Mouse (Mus musculus) stomach, embryonic 14.5 days (tissue): ENCODE results near the gene Oas1g. TPM values are rescaled to one million over a fixed set of nuclear protein-coding genes. Genes with fewer than 3 reads are reported as not detected.

Source experiments
- ATAC-seq: fragments of 200-750 bp; cut with Nextera tagmentation; 2 replicates; pipeline ENCODE4 v1.8.0; 2017; ENCODE audit warnings: low read depth, moderate TSS enrichment; ENCODE audit not compliant: insufficient number of reproducible peaks, insufficient read depth, low FRiP score
- H3K27ac ChIP-seq: fragments of 300-500 bp; sonication (generic); 2 replicates; pipeline ENCODE4 v1.5.1; 2014; ENCODE audit warnings: mild to moderate bottlenecking, low read length, moderate library complexity, mixed read lengths
- H3K27me3 ChIP-seq: fragments of 300-500 bp; sonication (generic); 2 replicates; pipeline ENCODE4 v1.6.1; 2014; ENCODE audit warnings: low read length, control low read depth, mixed read lengths; ENCODE audit not compliant: control insufficient read depth, insufficient read depth
- H3K36me3 ChIP-seq: fragments of 300-500 bp; sonication (generic); 2 replicates; pipeline ENCODE4 v1.6.1; 2014; ENCODE audit warnings: mild to moderate bottlenecking, control low read depth, low read length, moderate library complexity, mixed read lengths; ENCODE audit not compliant: control insufficient read depth, insufficient read depth
- H3K4me1 ChIP-seq: fragments of 300-500 bp; sonication (generic); 2 replicates; pipeline ENCODE4 v1.6.1; 2014; ENCODE audit warnings: low read length, control low read depth, mixed read lengths; ENCODE audit not compliant: control insufficient read depth, insufficient read depth
- H3K4me2 ChIP-seq: fragments of 300-500 bp; sonication (generic); replicated peaks from 2 replicates; pipeline ENCODE4 v1.6.1; 2014; ENCODE audit warnings: low read depth, low read length, control low read depth
- H3K4me3 ChIP-seq: fragments of 300-500 bp; sonication (generic); 2 replicates; pipeline ENCODE4 v1.5.1; 2014; ENCODE audit warnings: low read depth, low read length, control low read depth
- H3K9ac ChIP-seq: fragments of 300-500 bp; sonication (generic); replicated peaks from 2 replicates; pipeline ENCODE4 v1.6.1; 2014; ENCODE audit warnings: low read depth, mild to moderate bottlenecking, control low read depth, low read length, moderate library complexity, mixed read lengths
- H3K9me3 ChIP-seq: fragments of 300-500 bp; sonication (generic); 2 replicates; pipeline ENCODE4 v1.6.1; 2016; ENCODE audit warnings: low read depth, low read length, control low read depth; ENCODE audit not compliant: control insufficient read depth
- WGBS: fragments of 180-500 bp; shearing (Covaris S2); extraction: QIAGEN DNeasy Blood & Tissue Kit; methylation state at CpG from one replicate; pipeline ENCODE4 v1.1.7; 2014; 5-methylcytosine and 5-hydroxymethylcytosine counted together
- microRNA-seq: library from miRNA; unstranded; fragments of <30 nt; microRNA quantifications from one replicate; pipeline ENCODE4, GENCODE M21; 2016
- polyA plus RNA-seq: library from polyadenylated mRNA; unstranded; fragments of >200 nt; fragmentation: Nextera tagmentation; extraction: Ambion mirVana; gene quantifications from 2 replicates; pipeline ENCODE4 v1.2.1, GENCODE M21; 2014

Oas1g gene
- polyA plus RNA-seq, 1 experiment from 2014 or later, result 1.1 TPM

- peaks cover 7% of the 10 kb centered on the region; the same call in 1 of the 2 replicates for H3K9me3 ChIP-seq
- H3K4me1 ChIP-seq, result no peaks in the 10 kb centered on the region
- 68% methylated on average over 3 of the region's 3 CpGs for WGBS
- no peak overlapping the region for H3K4me3 ChIP-seq
- no peak overlapping the region for H3K4me2 ChIP-seq
- H3K9ac ChIP-seq, result no peak overlapping the region
- no peak for ATAC-seq
- H3K27ac ChIP-seq, result no peak overlapping the region
- H3K36me3 ChIP-seq, result no peaks in the 10 kb centered on the region
- no peaks in the 10 kb centered on the region for H3K27me3 ChIP-seq
Observed at GRCm38 (mm10) chr5:120849601-120850136, 37.7 kb downstream of the Oas1g start.

- Histone ChIP-seq H3K9ac (no peak within 1 kb of the TSS), H3K36me3 (no peaks in the 10 kb centered on the region), H3K9me3 (no peaks in the 10 kb centered on the region), H3K27ac (no peak within 1 kb of the TSS), H3K27me3 (no peaks in the 10 kb centered on the region), H3K4me2 (no peak within 1 kb of the TSS), H3K4me1 (no peaks in the 10 kb centered on the region), H3K4me3 (no peak within 1 kb of the TSS)
- no peak for ATAC-seq
- 59% methylated on average over 4 of the region's 4 CpGs for WGBS
Observed at GRCm38 (mm10) chr5:120847067-120847466, 40.3 kb downstream of the Oas1g start, which contains the start of gene Oas1f. Gene Oas1f (plus strand): TSS chr5:120847367.

GRCm38 (mm10) chr5:120844713-120845112 lies 42.7 kb downstream of the Oas1g start:
- H3K9me3 ChIP-seq, result no peaks in the 10 kb centered on the region
- WGBS, result 82% methylated on average over 3 of the region's 3 CpGs
- H3K27ac ChIP-seq, result no peak overlapping the region

GRCm38 (mm10) chr5:120836731-120837585 lies 50.5 kb downstream of the Oas1g start:
- H3K27me3 ChIP-seq, result no peaks in the 10 kb centered on the region
- H3K9ac ChIP-seq, result no peak overlapping the region
- no peaks in the 10 kb centered on the region for H3K36me3 ChIP-seq
- no peak overlapping the region for H3K4me2 ChIP-seq
- H3K9me3 ChIP-seq, result no peaks in the 10 kb centered on the region
- H3K27ac ChIP-seq, result no peak overlapping the region
- no peak overlapping the region for H3K4me3 ChIP-seq
- ATAC-seq, result no peak
- H3K4me1 ChIP-seq, result no peaks in the 10 kb centered on the region
- 11% methylated on average over 8 of the region's 8 CpGs for WGBS

More at GRCm38 (mm10) chr5:120844713-120845112, 42.7 kb downstream of the Oas1g start:
- H3K27me3 ChIP-seq, result no peaks in the 10 kb centered on the region
- H3K36me3 ChIP-seq, result no peaks in the 10 kb centered on the region
- no peaks in the 10 kb centered on the region for H3K4me1 ChIP-seq
- ATAC-seq, result no peak
- no peak overlapping the region for H3K4me3 ChIP-seq
- H3K4me2 ChIP-seq, result no peak overlapping the region
- H3K9ac ChIP-seq, result no peak overlapping the region

GRCm38 (mm10) chr5:120833335-120834280 lies 53.8 kb downstream of the Oas1g start:
- no peaks in the 10 kb centered on the region for H3K4me1 ChIP-seq
- 14% methylated on average over 17 of the region's 17 CpGs for WGBS
- no peak overlapping the region for H3K27ac ChIP-seq
- H3K4me3 ChIP-seq, result no peak overlapping the region
- H3K36me3 ChIP-seq, result no peaks in the 10 kb centered on the region
- no peaks in the 10 kb centered on the region for H3K9me3 ChIP-seq
- H3K27me3 ChIP-seq, result no peaks in the 10 kb centered on the region
- no peak for ATAC-seq
- H3K9ac ChIP-seq, result no peak overlapping the region
- no peak overlapping the region for H3K4me2 ChIP-seq

GRCm38 (mm10) chr5:120831031-120831430 lies 56.4 kb downstream of the Oas1g start:
- no peak for ATAC-seq
- H3K4me1 ChIP-seq, result no peaks in the 10 kb centered on the region
- WGBS, result 83% methylated on average over 4 of the region's 4 CpGs

More at GRCm38 (mm10) chr5:120831031-120831430, 56.4 kb downstream of the Oas1g start:
- Histone ChIP-seq H3K27ac (no peak overlapping the region), H3K4me3 (no peak overlapping the region), H3K27me3 (no peaks in the 10 kb centered on the region), H3K9ac (no peak overlapping the region), H3K9me3 (no peaks in the 10 kb centered on the region), H3K36me3 (no peaks in the 10 kb centered on the region), H3K4me2 (no peak overlapping the region)

Small RNA genes within 50 kb of the gene (microRNA-seq; reads per million reads assigned to microRNA genes)
- gene Gm22907, result not detected

Other genes starting within 250 kb of the Oas1g start
- gene Rasal1, start 238.8 kb downstream of the Oas1g start, polyA plus RNA-seq, result 0.07 and 0.18 TPM in 2 replicates
- gene Dtx1, start 175.7 kb downstream of the Oas1g start, polyA plus RNA-seq, result 5.2 and 5.9 TPM in 2 replicates
- gene Oas2, start 137.8 kb downstream of the Oas1g start, polyA plus RNA-seq, result 0.58 and 0.70 TPM in 2 replicates
- gene Oas3, start 110.0 kb downstream of the Oas1g start, polyA plus RNA-seq, result not detected in 2 replicates
- gene Oas1e, start 92.1 kb downstream of the Oas1g start, polyA plus RNA-seq, result not detected in 2 replicates
- 0.59 and 1.2 TPM in 2 replicates for gene Oas1c, start 75.1 kb downstream of the Oas1g start, polyA plus RNA-seq
- 0.35 TPM in 1 of 2 replicates, not detected in the other for gene Oas1f, start 40.2 kb downstream of the Oas1g start, polyA plus RNA-seq
- gene Oas1h, start 26.2 kb downstream of the Oas1g start, polyA plus RNA-seq, result not detected in 2 replicates
- gene Oas1a, start 19.9 kb upstream of the Oas1g start, polyA plus RNA-seq, result 2.2 and 3.0 TPM in 2 replicates
- not detected in 2 replicates for gene Oas1d, start 26.9 kb upstream of the Oas1g start, polyA plus RNA-seq
- gene Rph3a, start 122.5 kb upstream of the Oas1g start, polyA plus RNA-seq, result 0.11 and 0.16 TPM in 2 replicates